Mouse (Mus musculus) cerebellum, adult 9-10 months (tissue): ENCODE data around the gene Pttg1ip.

ENCODE experiments used
- DNase-seq: peaks from one replicate; pipeline ENCODE4 v3.0.0; 2022

Gene Pttg1ip

DNA sequence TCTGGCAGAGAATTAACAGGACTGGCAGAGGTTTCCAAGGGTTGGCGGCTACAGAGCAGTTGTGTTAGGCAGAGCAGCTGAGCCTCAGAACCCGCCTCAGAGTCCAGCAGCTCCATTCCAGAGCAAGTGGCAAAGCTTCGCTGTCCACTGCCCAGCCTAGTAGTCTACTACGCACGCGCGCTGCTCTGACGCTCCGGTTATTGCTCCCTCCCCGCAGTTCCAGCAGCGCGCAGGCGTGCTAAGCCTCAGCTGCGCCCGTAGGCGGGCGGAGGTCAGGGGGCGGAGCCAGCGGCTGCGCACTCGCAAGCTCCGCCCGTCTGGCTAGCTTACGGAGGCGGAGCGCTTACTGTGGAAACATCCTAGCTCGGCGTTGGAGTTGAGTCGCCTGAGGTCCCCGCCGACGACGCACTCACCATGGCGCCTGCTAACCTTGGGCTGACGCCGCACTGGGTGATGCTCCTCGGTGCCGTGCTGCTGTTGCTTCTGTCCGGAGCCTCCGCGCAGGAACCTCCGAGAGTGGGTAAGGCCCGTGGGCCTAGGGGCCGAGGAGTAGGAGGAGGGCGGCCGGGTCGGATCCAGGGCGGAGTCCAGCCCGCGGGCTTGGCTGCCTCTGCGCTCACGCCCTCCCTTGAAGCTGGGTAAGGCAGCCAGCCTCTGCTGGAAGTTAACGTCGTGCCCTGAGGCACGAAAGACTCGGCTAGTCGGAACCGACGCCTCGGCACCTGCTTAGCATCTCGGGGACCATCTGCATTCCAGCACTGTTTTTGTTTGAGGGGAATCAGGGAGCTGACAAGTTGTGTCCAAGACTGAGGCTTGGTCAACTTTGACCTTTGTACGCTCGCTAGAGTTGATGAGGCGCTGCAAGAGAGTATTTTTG is at the start of gene Pttg1ip:
Pttg1ip (plus strand) TSS at position 313 of the 877 bp plus-strand sequence.
- peak; percentile 96 for DNase-seq

DNA sequence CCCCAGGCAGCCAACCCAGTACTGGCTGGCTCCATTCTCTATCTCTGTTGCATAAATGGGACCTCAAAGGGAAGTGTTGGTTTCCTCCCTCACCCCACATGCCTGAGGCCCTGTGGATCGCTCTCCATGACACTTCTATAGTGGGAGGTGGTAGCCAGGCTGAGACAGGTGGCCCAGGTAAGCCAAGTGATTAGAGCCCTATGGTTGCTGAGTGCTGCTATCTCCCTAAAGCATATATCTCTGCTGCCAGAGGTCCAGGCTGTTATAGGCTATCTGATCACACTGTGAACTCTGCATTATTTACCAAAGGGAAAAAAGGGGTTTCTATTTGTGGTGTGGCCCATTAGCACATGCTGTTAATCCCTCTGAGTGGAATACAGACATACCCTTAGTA is 49.5 kb upstream of the Pttg1ip start:
- DNase-seq = no peak

DNA sequence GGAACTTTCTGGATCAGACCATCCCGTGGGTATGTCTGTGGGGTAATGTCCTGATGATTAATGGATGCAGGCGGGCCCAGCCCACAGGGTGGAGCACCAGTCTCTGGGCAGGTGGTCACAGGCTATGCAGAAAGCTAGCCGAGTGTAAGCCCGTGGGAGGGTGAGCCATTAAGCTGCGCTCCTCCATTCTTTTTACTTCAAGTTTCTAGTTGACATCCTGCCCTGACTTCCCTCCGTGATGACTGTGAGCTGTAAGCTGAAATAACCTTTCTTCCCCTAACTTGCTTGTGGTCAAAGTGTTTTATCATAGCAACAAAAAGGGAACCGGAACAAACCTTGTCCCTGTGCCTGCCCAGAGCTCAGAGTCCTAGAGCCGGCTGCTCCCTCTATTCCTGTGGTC is 44.8 kb upstream of the Pttg1ip start:
- DNase-seq = no peak

DNA sequence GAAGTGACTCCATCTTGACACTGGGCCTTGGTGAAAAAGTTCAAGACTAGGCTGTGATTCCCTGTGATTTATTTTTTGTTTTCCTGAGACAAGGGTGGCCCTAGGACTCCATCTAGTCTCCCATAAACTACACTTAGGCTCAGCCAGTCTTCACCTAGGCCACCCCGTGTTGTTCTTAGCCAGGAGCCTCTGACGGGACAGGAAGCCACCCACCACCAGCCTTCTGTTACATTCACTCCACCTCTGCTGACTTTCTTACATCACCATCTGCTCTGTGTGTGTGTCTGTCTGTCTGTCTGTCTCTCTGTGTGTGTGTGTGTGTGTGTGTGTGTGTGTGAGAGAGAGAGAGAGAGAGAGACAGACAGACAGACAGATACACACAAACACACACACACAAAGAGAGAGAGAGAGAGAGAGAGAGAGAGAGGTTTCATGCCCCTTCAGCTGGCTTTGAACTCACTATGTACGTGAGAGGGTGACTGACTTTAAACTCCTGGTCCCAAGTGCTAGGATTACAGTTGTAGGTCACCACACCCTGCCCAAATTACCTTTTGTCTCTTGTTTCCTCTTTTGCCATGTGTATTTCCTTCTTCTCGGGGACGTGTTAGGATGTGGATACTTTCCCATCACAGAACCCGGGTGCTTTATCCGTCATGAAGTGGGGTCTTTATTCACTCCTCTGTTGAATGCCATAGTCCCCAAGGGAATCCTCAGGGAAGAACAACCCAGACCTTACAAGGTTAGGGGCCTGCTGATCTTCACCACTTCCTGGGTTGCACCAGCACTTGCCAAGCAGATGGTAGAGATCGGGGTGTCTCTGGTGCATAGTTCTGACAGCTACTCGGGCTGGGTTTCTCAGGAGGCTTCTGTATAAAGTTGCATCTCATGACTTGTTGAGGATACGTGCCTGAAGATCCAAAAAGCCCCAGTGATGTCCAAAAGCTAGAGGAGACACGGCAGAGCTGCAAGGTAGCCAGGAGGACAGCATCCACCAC is 44.0 kb upstream of the Pttg1ip start:
- DNase-seq = no peak

DNA sequence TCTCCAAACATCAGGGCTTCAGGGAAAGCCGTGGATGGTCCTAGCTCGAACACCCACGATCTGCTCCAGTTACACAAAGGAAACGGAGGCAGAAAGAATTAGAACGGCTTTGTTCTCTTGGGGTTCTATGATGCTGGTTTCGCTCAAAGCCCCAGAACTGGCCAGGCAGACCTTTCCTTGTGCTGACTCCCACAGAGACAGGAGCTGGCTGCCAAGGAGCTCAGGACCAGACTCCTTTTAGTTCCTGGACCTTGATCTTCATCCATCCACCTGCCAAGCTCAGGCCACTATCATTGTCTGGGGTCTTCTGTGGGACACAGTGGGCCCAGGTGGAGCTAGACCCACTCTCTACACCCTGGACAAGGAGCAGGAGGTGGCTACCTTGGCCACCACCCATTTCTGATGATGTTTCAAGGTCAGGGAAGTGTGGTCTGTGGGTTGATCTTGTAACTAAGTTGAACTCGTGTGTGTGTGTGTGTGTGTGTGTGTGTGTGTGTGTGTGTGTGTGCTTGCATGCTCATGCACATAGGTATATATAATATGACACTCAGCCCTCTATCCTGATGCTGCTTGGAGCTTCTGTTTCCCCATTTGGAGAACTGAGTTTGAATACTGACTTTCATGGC is 42.1 kb upstream of the Pttg1ip start:
- DNase-seq = no peak

DNA sequence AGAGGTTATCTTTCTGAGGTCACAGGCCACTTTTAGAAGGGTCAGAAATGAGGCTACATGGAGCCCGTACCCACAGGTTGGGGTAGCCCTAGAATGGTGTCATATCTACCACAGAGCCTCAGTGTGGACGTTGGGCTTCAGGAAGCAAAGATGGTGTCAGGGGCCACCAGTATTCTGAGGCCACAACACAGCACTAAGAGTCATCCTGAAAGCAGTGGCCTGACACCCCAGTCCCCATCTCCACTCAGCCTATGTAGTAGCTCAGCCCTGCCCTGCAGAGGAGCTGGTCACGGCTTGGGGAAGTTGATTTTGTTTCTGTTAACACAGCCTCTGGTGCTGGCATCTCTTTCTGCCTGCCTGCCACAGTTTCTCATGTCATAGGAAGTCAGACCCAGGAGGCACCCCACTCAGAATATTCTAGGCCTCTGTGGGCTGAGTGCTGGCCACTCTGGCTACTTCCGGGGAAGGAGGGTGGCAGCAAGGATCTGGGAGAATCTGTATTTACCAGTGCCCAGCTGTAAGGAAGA is 40.9 kb upstream of the Pttg1ip start:
- no peak for DNase-seq

DNA sequence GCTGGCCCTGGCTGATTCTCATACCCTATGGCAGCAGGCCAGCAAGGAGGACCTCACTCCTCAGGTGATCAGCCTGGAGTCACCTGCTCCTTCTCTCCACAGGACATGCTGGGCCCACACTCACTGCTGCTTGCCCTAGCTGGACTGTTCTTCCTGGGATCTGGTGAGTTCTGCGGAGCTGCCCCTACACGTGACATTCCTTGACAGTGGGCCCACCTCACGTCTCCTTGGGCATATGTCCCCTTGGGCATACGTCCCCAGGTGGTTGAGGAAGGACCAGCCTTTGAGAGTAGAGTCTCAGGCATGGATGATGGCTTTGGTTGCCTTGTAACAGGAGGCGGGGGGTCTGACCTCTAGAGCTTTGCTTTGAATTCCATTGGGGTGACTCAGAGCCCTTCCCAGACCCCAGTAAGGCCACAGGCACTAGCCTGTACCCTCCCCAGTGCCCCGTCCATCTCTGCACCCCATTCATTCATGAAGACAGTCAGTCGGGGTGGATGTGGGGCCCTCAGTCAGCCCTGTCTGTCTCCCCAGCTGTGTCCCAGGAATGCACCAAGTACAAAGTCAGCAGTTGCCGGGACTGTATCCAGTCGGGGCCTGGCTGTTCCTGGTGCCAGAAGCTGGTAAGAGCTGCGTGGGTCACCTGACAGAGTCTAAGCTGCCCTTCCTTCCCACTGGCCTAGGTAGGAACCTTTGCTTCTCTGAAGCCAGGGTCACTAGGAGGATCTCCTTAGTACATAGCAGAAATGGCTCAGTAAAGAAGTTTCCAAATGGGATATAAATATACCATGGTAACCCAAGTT is 39.5 kb upstream of the Pttg1ip start:
- DNase-seq = no peak

DNA sequence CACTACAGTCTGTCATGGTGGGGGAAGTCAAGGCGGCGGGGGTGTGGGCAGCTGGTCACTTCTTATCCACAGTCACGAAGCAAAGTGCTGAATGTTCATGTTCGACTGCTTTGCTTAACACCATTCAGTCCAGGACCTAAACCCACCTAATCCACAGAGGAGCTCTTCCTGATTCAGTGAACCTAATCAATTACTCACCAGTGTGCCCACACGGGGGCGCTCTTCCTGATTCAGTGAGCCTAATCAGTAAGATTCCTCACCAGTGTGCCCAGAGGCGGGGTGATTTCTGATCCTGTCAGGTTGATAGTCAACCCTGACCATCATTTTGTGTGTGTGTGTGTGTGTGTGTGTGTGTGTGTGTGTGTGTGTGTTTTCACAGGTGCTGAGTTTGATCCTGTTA is 38.3 kb upstream of the Pttg1ip start:
- no peak for DNase-seq

DNA sequence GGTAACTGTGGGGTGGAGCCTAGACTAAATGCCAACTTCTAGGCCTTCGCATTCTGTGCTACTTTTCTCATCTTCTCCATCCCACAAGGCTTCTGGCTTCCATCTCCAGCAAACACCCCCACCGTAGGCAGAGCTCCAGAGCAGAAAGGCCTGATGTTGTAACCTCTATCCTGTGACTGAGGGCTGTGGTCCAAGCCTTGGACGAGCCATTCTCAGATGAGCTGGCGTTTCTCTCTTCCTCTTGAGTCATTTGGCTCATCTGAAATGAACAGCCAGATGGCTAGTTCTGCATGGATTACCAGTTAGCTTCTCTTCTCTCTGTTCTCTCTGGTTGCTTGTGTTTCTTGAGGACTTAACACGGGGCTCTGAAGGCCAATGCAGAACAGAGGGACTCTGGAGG is 36.6 kb upstream of the Pttg1ip start:
- peak; percentile 85 for DNase-seq

DNA sequence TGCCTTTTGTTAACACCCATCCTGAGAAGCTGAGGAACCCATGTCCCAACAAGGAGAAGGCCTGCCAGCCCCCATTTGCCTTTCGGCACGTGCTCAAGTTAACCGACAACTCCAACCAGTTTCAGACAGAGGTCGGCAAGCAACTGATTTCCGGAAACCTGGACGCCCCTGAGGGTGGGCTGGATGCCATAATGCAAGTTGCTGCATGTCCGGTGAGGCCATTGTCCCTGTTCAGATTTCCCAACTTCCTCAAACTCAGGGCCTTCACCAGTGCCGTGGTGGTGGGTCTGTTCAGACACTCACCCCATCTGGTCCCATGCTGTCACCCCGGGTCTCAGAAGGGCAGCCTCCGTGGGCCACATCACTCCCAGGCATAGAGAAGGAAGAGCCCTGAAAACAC is 32.9 kb upstream of the Pttg1ip start:
- no peak for DNase-seq

DNA sequence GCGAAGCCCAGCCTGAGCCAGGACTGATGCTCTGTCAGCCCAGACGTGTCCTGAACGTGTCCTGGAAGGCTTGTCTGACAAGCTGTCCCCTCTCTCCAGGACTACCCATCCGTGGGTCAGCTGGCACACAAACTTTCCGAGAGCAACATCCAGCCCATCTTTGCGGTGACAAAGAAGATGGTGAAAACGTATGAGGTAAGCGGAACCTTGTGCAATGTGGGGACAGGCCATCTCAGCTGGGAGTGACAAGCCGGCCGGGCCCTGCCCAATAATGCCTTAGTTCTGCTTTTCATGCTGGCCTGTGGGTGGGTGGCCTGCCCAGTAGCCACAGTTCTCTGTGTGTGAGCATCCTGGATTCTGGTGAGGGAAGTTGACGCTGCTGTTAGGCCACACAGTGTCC is 30.6 kb upstream of the Pttg1ip start:
- no peak for DNase-seq

DNA sequence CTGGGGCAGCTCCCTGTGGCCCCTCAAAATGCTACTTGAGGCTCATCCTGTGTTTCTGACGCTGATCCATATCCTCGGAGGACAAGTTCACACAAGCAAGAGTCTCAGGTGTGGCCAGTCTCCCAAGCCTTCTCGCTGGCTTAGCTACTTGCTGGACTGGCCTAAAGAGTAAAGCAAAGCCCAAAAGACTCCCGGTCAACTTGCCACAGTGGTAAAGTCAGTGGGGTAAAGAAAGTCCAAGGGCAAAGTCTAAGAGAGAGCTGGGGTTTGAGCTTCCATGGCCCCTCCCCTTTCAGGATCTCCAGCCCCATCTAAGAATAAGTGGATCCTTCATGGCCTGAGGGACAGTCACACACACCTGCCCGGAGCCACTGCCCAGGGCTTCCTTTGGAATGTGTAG is 29.4 kb upstream of the Pttg1ip start:
- DNase-seq = no peak

DNA sequence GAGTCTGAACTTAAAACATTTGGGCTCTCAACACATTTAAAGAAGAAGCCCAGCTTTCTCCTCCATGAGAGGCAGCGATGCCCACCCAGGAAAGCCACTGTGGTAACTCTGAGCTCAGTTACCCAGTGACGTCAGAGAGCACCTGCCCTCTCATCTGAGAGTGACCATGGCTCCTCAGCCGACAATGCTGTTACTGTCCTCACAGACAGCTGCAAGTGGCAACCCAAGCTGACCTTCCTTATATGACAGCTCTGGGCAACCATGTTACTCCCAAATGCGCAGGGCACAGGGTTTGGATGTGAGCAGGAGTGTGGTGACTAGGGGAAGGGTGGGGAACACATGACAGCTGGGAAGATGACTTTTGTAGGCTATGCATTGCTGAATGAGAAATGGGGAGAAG is 28.2 kb upstream of the Pttg1ip start:
- DNase-seq = no peak

DNA sequence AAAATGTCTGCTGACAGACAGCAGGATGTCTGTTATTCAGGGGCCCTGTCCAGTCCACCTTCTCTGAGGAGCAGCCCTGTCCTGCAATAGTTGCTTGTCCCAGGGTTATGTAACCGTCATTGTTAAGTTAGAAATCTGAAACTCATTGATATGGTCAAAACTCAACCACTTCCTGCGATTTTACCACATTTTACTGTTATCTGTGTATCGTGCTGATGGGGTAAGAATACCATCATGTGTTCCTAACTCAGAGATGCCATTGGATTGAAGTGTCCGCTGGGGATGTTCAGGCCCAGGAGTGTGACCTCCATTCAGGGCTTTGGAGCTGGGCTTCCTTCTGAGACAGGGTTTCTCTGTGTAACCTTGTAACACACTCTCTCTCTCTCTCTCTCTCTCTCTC is 26.6 kb upstream of the Pttg1ip start:
- DNase-seq = no peak

DNA sequence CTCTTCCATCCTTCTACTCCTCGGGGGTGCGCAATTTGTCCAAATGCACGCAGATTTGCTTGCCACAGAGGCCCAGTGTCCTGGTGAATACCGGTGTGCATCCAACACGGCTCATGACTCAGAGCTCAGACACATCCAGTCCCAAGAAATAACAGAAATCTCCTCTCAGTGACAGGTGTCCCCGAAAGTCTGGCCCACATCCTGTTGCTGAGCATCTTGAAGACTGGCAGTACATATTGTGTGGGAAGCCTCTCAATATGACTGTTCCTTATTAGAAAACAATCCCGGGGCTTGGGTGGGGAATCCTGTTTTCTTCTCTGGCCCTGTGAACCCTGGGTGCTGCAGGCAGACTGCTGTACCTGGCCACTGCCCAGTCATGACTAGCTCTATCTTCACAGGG is 24.9 kb upstream of the Pttg1ip start:
- DNase-seq = no peak

DNA sequence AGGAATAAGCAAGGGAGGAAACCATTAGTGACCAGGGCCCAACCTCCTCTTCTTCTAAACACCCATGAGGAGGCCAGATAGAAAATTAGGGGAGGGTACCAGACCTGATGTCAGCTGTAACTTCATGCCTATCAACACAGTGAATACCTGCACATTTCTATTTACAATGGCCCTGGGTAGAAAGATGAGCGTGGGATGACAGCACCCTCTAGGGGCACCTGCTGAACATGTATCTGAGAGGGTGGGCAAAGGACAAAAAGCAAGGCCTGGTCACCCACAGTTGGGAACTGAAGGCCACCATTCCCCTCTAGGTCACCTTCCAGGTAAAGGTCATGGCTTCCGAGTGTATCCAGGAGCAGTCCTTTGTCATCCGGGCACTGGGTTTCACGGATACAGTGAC is 23.9 kb upstream of the Pttg1ip start:
- DNase-seq = no peak

DNA sequence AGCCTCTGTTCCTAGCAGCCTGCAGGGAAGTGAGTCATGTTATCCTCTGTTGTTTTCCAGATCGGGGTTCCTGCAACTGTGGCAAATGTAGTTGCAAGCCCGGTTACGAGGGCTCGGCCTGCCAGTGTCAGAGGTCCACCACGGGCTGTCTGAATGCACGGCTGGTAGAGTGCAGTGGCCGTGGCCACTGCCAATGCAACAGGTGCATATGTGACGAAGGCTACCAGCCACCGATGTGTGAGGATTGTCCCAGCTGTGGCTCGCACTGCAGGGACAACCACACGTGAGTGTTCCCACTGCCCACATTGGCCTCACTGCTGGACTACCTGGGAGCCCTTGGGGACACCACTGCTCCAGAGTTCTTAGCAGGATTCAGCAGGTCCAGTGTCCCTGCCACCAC is 21.4 kb upstream of the Pttg1ip start:
- DNase-seq = no peak

DNA sequence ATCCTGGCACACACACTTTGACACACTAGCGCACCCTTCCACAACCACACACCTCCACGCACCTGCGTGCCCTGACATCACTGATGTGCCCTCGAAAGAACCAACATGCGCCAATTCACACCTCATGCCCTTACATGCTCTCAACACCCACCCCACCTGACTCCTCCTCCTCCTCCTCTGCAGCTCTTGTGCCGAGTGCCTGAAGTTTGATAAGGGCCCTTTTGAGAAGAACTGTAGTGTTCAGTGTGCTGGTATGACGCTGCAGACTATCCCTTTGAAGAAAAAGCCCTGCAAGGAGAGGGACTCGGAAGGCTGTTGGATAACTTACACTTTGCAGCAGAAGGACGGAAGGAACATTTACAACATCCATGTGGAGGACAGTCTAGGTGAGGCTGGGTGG is 20.7 kb upstream of the Pttg1ip start:
- no peak for DNase-seq

DNA sequence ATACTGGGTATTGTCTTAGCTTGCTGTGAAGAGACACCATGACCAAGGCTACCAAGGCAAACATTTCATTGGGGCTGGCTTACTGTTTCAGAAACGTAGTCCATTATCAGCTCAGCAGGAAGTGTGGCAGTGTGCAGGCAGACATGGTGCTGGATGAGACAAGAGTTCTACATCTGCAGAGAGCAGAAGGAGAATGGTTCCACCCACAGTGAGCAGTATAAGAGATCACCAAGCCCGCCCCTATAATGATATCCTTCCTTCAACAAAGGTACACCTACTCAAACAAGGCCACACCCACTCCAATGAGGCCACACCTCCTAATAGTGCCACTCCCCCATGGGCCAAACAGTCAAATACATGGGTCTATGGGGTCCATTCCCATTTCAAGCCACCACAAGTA is 20.0 kb upstream of the Pttg1ip start:
- DNase-seq = no peak

DNA sequence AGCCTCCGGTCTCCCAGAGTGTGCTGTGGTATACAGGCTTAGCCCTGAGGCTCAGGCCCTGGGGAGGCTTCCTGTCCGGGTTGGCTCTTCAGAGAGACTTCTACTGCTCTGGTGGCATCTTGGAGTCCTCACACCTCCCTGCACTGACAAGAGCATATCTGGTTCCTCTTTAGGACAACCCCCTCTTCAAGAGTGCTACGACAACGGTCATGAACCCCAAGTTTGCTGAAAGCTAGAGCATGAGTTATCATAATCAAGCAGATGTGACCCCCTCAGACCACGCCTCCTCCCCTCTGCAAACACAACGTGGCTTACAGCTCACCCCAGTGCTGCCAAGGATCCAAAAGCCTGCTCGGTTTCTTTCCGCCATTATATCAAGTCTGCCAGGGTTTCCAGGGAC is 16.5 kb upstream of the Pttg1ip start:
- no peak for DNase-seq

DNA sequence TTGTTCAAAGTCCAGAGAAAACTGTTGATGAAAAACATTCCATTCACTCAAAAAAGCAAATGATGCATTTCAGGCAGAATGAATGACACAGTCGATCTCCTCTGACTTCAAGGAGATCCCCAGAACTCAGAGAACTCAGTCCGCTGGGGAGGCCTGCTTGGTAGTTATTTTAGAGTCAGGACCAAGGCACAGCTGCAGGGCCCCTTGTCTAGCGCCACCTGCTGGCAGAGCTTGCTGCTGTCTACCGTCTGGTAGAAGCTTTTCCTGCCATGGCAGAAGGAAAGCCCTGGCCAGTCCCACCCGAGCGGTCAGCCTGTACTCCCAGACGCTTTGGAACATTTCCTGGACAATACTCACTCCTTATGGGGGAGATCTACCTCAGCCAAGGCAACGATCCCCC is 14.9 kb upstream of the Pttg1ip start:
- peak; percentile 86 for DNase-seq

DNA sequence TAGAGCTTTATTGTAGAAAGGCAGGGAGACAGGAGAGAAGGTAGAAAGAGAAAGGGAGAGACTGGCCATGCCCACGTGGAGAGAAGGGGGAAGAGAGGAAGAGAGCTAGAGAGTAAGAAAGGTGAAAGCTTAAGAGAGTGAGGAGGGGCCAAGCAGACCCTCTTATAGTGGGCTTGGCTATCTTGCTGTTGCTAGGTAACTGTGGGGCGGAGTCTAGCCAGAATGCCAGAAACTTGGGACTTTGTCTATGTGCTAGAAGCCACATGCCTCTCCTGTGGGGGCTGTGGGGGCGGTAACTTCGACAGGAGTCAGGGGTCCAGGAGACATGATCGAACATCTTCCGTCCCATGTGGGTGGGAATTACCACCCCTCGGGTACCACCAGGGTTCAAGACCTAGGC is 12.0 kb upstream of the Pttg1ip start:
- DNase-seq = no peak
